In genomic region chr3:142122376-142122775, GRCm38 (mm10) we compare ENCODE assay signal across 29 mouse cellular contexts. TPM values are rescaled to one million over a fixed set of nuclear protein-coding genes. Genes with fewer than 3 reads are reported as not detected.
"Had no signal": no experiment of that assay in that cellular context is flagged by ENCODE, and none has a peak within 500 bp of the region (broad histone marks: within the 10 kb centered on the region; RNA-seq: fewer than 3 reads in every experiment).

No protein-coding gene starts in this region.

- H3K27ac ChIP-seq: embryonic facial prominence, embryonic 12.5 days; embryonic facial prominence, embryonic 13.5 days; embryonic facial prominence, embryonic 15.5 days; forebrain, embryonic 10.5 days; forebrain, embryonic 12.5 days; forebrain, embryonic 13.5 days; forebrain, embryonic 15.5 days; gastrocnemius, adult 2 months; heart, adult 2 months had no signal

- H3K36me3 ChIP-seq: embryonic facial prominence, embryonic 12.5 days; embryonic facial prominence, embryonic 13.5 days; embryonic facial prominence, embryonic 15.5 days; forebrain, embryonic 10.5 days; forebrain, embryonic 12.5 days; forebrain, embryonic 15.5 days had no signal

- H3K27me3 ChIP-seq: embryonic facial prominence, embryonic 12.5 days; embryonic facial prominence, embryonic 15.5 days; forebrain, embryonic 12.5 days; forebrain, embryonic 13.5 days; forebrain, embryonic 15.5 days had no signal

- H3K4me2 ChIP-seq: embryonic facial prominence, embryonic 12.5 days; embryonic facial prominence, embryonic 13.5 days; embryonic facial prominence, embryonic 15.5 days; forebrain, embryonic 12.5 days; forebrain, embryonic 13.5 days; forebrain, embryonic 15.5 days had no signal

- H3K9ac ChIP-seq: embryonic facial prominence, embryonic 12.5 days; embryonic facial prominence, embryonic 13.5 days; embryonic facial prominence, embryonic 15.5 days; forebrain, embryonic 12.5 days; forebrain, embryonic 13.5 days; forebrain, embryonic 15.5 days; forebrain, postnatal 0 days had no signal

- H3K9me3 ChIP-seq: embryonic facial prominence, embryonic 12.5 days; embryonic facial prominence, embryonic 13.5 days; embryonic facial prominence, embryonic 15.5 days; forebrain, embryonic 10.5 days; forebrain, embryonic 12.5 days; forebrain, embryonic 13.5 days; forebrain, embryonic 15.5 days had no signal

- H3K4me1 ChIP-seq: embryonic facial prominence, embryonic 13.5 days had no signal

- H3K4me3 ChIP-seq: embryonic facial prominence, embryonic 12.5 days; embryonic facial prominence, embryonic 13.5 days; embryonic facial prominence, embryonic 15.5 days; erythroblast, embryonic 14.5 days; forebrain, embryonic 10.5 days; forebrain, embryonic 12.5 days; forebrain, embryonic 13.5 days; forebrain, embryonic 15.5 days; gastrocnemius, adult 2 months; heart, adult 2 months had no signal

- DNase-seq: cerebellum, adult 8-10 months; cerebellum, adult 9-10 months; cerebellum, adult 9-11 months; cerebellum, postnatal 10 days; cerebellum, postnatal 14 days; cerebellum, postnatal 25 days; cerebellum, postnatal 36 days; embryo, embryonic 11 days; forebrain, postnatal 0 days; gastrocnemius, adult 2 months; gastrocnemius, postnatal 10 days; gastrocnemius, postnatal 14 days; gastrocnemius, postnatal 25 days; gastrocnemius, postnatal 36 days; heart, adult 11 months; heart, adult 18-20 months; heart, adult 2 months had no signal

- ATAC-seq: forebrain, embryonic 13.5 days; forebrain, embryonic 14.5 days; forebrain, embryonic 15.5 days; forebrain, embryonic 16.5 days; forebrain, postnatal 0 days had no signal

RNA-seq across cellular contexts. Expression of gene Bmpr1b, which starts 46.8 kb away (rescaled TPM):
- total RNA-seq: common myeloid progenitor, adult 5-6 weeks; granulocyte monocyte progenitor cell, adult 5-6 weeks had no signal
- polyA plus RNA-seq: erythroblast, embryonic 14.5 days had no signal
